Mouse (Mus musculus) limb, embryonic 10.5 days (tissue): ENCODE results near the gene Zbed3. TPM values are rescaled to one million over a fixed set of nuclear protein-coding genes. Genes with fewer than 3 reads are reported as not detected.
A peak's percentile ranks its signal among the peaks of the same experiment; 100 is the strongest.

Source experiments
- DNase-seq: peaks from one replicate; pipeline ENCODE4 v3.0.0-alpha.2; 2017; ENCODE audit warnings: low spot score
- H3K27ac ChIP-seq: fragments of 300-500 bp; sonication (generic); 2 replicates; pipeline ENCODE4 v1.5.1; 2016; ENCODE audit warnings: mild to moderate bottlenecking
- H3K27me3 ChIP-seq: fragments of 300-500 bp; sonication (generic); 2 replicates; pipeline ENCODE4 v1.6.1; 2016; ENCODE audit warnings: low read depth, mild to moderate bottlenecking; ENCODE audit not compliant: poor library complexity, severe bottlenecking
- H3K36me3 ChIP-seq: fragments of 300-500 bp; sonication (generic); 2 replicates; pipeline ENCODE4 v1.6.1; 2016; ENCODE audit warnings: mild to moderate bottlenecking, moderate library complexity
- H3K4me1 ChIP-seq: fragments of 300-500 bp; sonication (generic); 2 replicates; pipeline ENCODE4 v1.6.1; 2016
- H3K4me3 ChIP-seq: fragments of 300-500 bp; sonication (generic); 2 replicates; pipeline ENCODE4 v1.5.1; 2016; ENCODE audit warnings: mild to moderate bottlenecking, moderate library complexity
- H3K9me3 ChIP-seq: fragments of 300-500 bp; sonication (generic); replicated peaks from 2 replicates; pipeline ENCODE4 v1.6.1; 2016; ENCODE audit warnings: mild to moderate bottlenecking
- WGBS: fragments of 180-500 bp; shearing (Covaris S2); methylation state at CpG from one replicate; pipeline ENCODE4 v1.1.7; 2016; 5-methylcytosine and 5-hydroxymethylcytosine counted together
- polyA plus RNA-seq: library from polyadenylated mRNA; unstranded; fragments of >200 nt; fragmentation: Nextera tagmentation; extraction: Ambion mirVana; gene quantifications from 2 replicates; pipeline ENCODE4 v1.2.1, GENCODE M21; 2016

Gene Zbed3
- polyA plus RNA-seq, result 81.8 and 98.6 TPM in 2 replicates

GRCm38 (mm10) chr13:95323400-95323799, at the start of gene Zbed3:
Gene Zbed3, plus strand, starts transcription at chr13:95323612.
- peaks cover 1% of the 10 kb centered on the region for H3K36me3 ChIP-seq
- 92% methylated on average over 6 of the region's 6 CpGs for WGBS
- peak within 1 kb of the TSS; percentile 75 for H3K4me3 ChIP-seq
- H3K27me3 ChIP-seq, result no peaks in the 10 kb centered on the region
- H3K4me1 ChIP-seq, result peaks cover 30% of the 10 kb centered on the region
- H3K27ac ChIP-seq, result peak within 1 kb of the TSS; percentile 100
- no peak for DNase-seq
- H3K9me3 ChIP-seq, result no peaks in the 10 kb centered on the region

- Histone ChIP-seq H3K4me3 (no peak overlapping the region), H3K36me3 (no peaks in the 10 kb centered on the region), H3K27me3 (no peaks in the 10 kb centered on the region), H3K27ac (no peak overlapping the region), H3K9me3 (no peaks in the 10 kb centered on the region), H3K4me1 (peaks cover 29% of the 10 kb centered on the region)
- WGBS, result 94% methylated on average over 4 of the region's 4 CpGs
- no peak for DNase-seq
These were observed 44.9 kb upstream of the Zbed3 start for GRCm38 (mm10) chr13:95278426-95279025.

- Histone ChIP-seq H3K27ac (peak overlapping the region; percentile 77), H3K36me3 (no peaks in the 10 kb centered on the region), H3K27me3 (no peaks in the 10 kb centered on the region), H3K4me3 (no peak overlapping the region), H3K4me1 (peaks cover 22% of the 10 kb centered on the region), H3K9me3 (no peaks in the 10 kb centered on the region)
- DNase-seq, result peak; percentile 41
- 43% methylated on average over 6 of the region's 7 CpGs for WGBS
These were observed 41.4 kb upstream of the Zbed3 start for GRCm38 (mm10) chr13:95281740-95282673.

GRCm38 (mm10) chr13:95286989-95287388, 36.4 kb upstream of the Zbed3 start:
- Histone ChIP-seq H3K4me3 (no peak overlapping the region), H3K4me1 (peaks cover 16% of the 10 kb centered on the region), H3K27me3 (no peaks in the 10 kb centered on the region), H3K9me3 (no peaks in the 10 kb centered on the region), H3K36me3 (no peaks in the 10 kb centered on the region), H3K27ac (no peak overlapping the region)
- 11% methylated on average over 7 of the region's 7 CpGs for WGBS
- DNase-seq, result peak; percentile 78

- Histone ChIP-seq H3K36me3 (no peaks in the 10 kb centered on the region), H3K4me1 (peaks cover 5% of the 10 kb centered on the region), H3K4me3 (no peak overlapping the region), H3K9me3 (no peaks in the 10 kb centered on the region), H3K27me3 (no peaks in the 10 kb centered on the region), H3K27ac (no peak overlapping the region)
- DNase-seq, result no peak
- 83% methylated on average over 7 of the region's 7 CpGs for WGBS
These were observed 35.4 kb upstream of the Zbed3 start for GRCm38 (mm10) chr13:95288027-95288426.

GRCm38 (mm10) chr13:95291983-95292382, 31.4 kb upstream of the Zbed3 start:
- no peaks in the 10 kb centered on the region for H3K27me3 ChIP-seq
- no peak overlapping the region for H3K27ac ChIP-seq
- H3K36me3 ChIP-seq, result no peaks in the 10 kb centered on the region
- 87% methylated on average over 4 of the region's 4 CpGs for WGBS
- no peaks in the 10 kb centered on the region for H3K9me3 ChIP-seq
- peaks cover 3% of the 10 kb centered on the region; the same call in 1 of the 2 replicates for H3K4me1 ChIP-seq
- H3K4me3 ChIP-seq, result no peak overlapping the region
- no peak for DNase-seq

GRCm38 (mm10) chr13:95299956-95300355, 23.5 kb upstream of the Zbed3 start:
- H3K36me3 ChIP-seq, result no peaks in the 10 kb centered on the region
- H3K27ac ChIP-seq, result no peak overlapping the region
- no peak overlapping the region for H3K4me3 ChIP-seq
- DNase-seq, result no peak
- no peaks in the 10 kb centered on the region for H3K27me3 ChIP-seq
- WGBS, result 73% methylated on average over 3 of the region's 3 CpGs
- no peaks in the 10 kb centered on the region for H3K4me1 ChIP-seq
- no peaks in the 10 kb centered on the region for H3K9me3 ChIP-seq

GRCm38 (mm10) chr13:95306596-95306995, 16.8 kb upstream of the Zbed3 start:
- H3K36me3 ChIP-seq, result no peaks in the 10 kb centered on the region
- 82% methylated on average over 4 of the region's 4 CpGs for WGBS
- H3K27ac ChIP-seq, result no peak overlapping the region
- no peaks in the 10 kb centered on the region for H3K9me3 ChIP-seq
- H3K4me3 ChIP-seq, result no peak overlapping the region
- no peak for DNase-seq
- no peaks in the 10 kb centered on the region for H3K4me1 ChIP-seq
- no peaks in the 10 kb centered on the region; the same call in 1 of the 2 replicates for H3K27me3 ChIP-seq

- no peak for DNase-seq
- no peaks in the 10 kb centered on the region for H3K36me3 ChIP-seq
- no peaks in the 10 kb centered on the region; the same call in 1 of the 2 replicates for H3K27me3 ChIP-seq
- no peaks in the 10 kb centered on the region for H3K4me1 ChIP-seq
- 86% methylated on average over 8 of the region's 8 CpGs for WGBS
- no peak overlapping the region for H3K27ac ChIP-seq
- no peaks in the 10 kb centered on the region for H3K9me3 ChIP-seq
- no peak overlapping the region for H3K4me3 ChIP-seq
These were observed 16.2 kb upstream of the Zbed3 start for GRCm38 (mm10) chr13:95307100-95307655.

- H3K4me1 ChIP-seq, result no peaks in the 10 kb centered on the region
- no peak for DNase-seq
- 83% methylated on average over 6 of the region's 6 CpGs for WGBS
These were observed 11.4 kb upstream of the Zbed3 start for GRCm38 (mm10) chr13:95312016-95312415.

GRCm38 (mm10) chr13:95319153-95319552, 4.3 kb upstream of the Zbed3 start:
- Histone ChIP-seq H3K4me1 (peaks cover 12% of the 10 kb centered on the region), H3K27me3 (no peaks in the 10 kb centered on the region), H3K27ac (no peak overlapping the region), H3K9me3 (no peaks in the 10 kb centered on the region), H3K36me3 (no peaks in the 10 kb centered on the region), H3K4me3 (no peak overlapping the region)
- DNase-seq, result no peak
- WGBS, result 76% methylated on average over 6 of the region's 6 CpGs

More at GRCm38 (mm10) chr13:95312016-95312415, 11.4 kb upstream of the Zbed3 start:
- no peaks in the 10 kb centered on the region; the same call in 1 of the 2 replicates for H3K27me3 ChIP-seq
- no peak overlapping the region for H3K4me3 ChIP-seq
- no peak overlapping the region for H3K27ac ChIP-seq
- H3K36me3 ChIP-seq, result no peaks in the 10 kb centered on the region
- H3K9me3 ChIP-seq, result no peaks in the 10 kb centered on the region

GRCm38 (mm10) chr13:95320451-95320850, 3.0 kb upstream of the Zbed3 start:
- Histone ChIP-seq H3K36me3 (no peaks in the 10 kb centered on the region), H3K9me3 (no peaks in the 10 kb centered on the region), H3K4me3 (no peak overlapping the region), H3K4me1 (peaks cover 12% of the 10 kb centered on the region), H3K27me3 (no peaks in the 10 kb centered on the region), H3K27ac (0 out of 2 replicates have a peak overlapping the region, but pooled peaks have one; percentile 12)
- WGBS, result 28% methylated on average over 4 of the region's 4 CpGs
- no peak for DNase-seq
